Mouse (Mus musculus): ENCODE results near the gene Abcc5.

GRCm38 (mm10) chr16:20425855-20426598 is at the start of gene Abcc5:
- TF ChIP-seq CTCF (IDR thresholded peaks at IDR 0.05; ENCODE audit: low read depth, low read length) (peak; percentile 66), POLR2A (IDR thresholded peaks at IDR 0.05; ENCODE audit: borderline replicate concordance, low read depth, low read length) (no peak)
